Mouse (Mus musculus) thymus, adult 2 months (tissue): ENCODE data around the gene Fars2.

Experiments used
- CTCF ChIP-seq: fragments of 200-500 bp; IDR thresholded peaks from 2 replicates; pipeline ENCODE4 v1.5.1; 2012; ENCODE audit warnings: mild to moderate bottlenecking, control low read depth, low read length, moderate library complexity, borderline replicate concordance; ENCODE audit not compliant: control insufficient read depth, poor library complexity, insufficient read depth; ENCODE audit errors: extremely low read depth
- POLR2A ChIP-seq: fragments of 200-500 bp; IDR thresholded peaks from 2 replicates; pipeline ENCODE4 v1.6.1; 2012; ENCODE audit warnings: mild to moderate bottlenecking, low read length, control low read depth, moderate library complexity; ENCODE audit not compliant: control insufficient read depth, poor library complexity, insufficient read depth; ENCODE audit errors: extremely low read depth

DNA sequence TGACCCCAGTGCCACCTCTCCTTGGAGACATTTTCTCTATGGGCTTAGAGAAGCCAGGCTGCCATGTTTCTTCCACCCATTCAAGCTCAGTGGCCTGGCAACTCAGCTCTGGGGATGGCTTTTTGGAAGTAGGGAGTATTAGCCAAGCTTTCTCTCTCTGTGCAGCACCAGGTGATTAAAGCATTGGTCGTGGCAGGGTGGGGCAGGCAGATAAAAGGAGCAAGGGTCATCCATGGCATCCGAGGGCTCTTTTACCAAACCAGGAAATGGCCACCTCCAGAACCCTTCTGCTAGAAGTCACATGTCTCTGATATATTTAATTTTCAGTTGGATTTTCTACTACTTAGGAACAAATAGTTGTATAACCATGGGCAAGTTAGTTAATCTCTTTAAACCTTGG is 212.7 kb downstream of the Fars2 start:
- no peak for TF ChIP-seq CTCF
- TF ChIP-seq POLR2A, result no peak
